Mouse (Mus musculus) embryonic facial prominence, embryonic 13.5 days (tissue): ENCODE data around the gene Doc2b. TPM values are rescaled to one million over a fixed set of nuclear protein-coding genes. Genes with fewer than 3 reads are reported as not detected.

ENCODE experiments used
- ATAC-seq: fragments of 200-750 bp; cut with Nextera tagmentation; 2 replicates; pipeline ENCODE4 v1.8.0; 2017; ENCODE audit warnings: low read depth; ENCODE audit not compliant: insufficient number of reproducible peaks, insufficient read depth, low FRiP score, low TSS enrichment
- H3K27ac ChIP-seq: fragments of 300-500 bp; sonication (generic); 2 replicates; pipeline ENCODE4 v1.5.1; 2015; ENCODE audit warnings: moderate library complexity, mild to moderate bottlenecking, inconsistent platforms
- H3K27me3 ChIP-seq: fragments of 300-500 bp; sonication (generic); 2 replicates; pipeline ENCODE4 v1.6.1; 2015; ENCODE audit warnings: mild to moderate bottlenecking, inconsistent platforms
- H3K36me3 ChIP-seq: fragments of 300-500 bp; sonication (generic); 2 replicates; pipeline ENCODE4 v1.6.1; 2015; ENCODE audit warnings: mild to moderate bottlenecking, inconsistent platforms
- H3K4me1 ChIP-seq: fragments of 300-500 bp; sonication (generic); 2 replicates; pipeline ENCODE4 v1.6.1; 2015; ENCODE audit warnings: inconsistent platforms
- H3K4me2 ChIP-seq: fragments of 300-500 bp; sonication (generic); 2 replicates; pipeline ENCODE4 v1.6.1; 2015; ENCODE audit warnings: moderate library complexity, mild to moderate bottlenecking, inconsistent platforms
- H3K4me3 ChIP-seq: fragments of 300-500 bp; sonication (generic); 2 replicates; pipeline ENCODE4 v1.5.1; 2015; ENCODE audit warnings: mild to moderate bottlenecking, inconsistent platforms
- H3K9ac ChIP-seq: fragments of 300-500 bp; sonication (generic); 2 replicates; pipeline ENCODE4 v1.6.1; 2015; ENCODE audit warnings: mild to moderate bottlenecking, inconsistent platforms
- H3K9me3 ChIP-seq: fragments of 300-500 bp; sonication (generic); 2 replicates; pipeline ENCODE4 v1.6.1; 2016; ENCODE audit warnings: inconsistent platforms
- WGBS: fragments of 180-500 bp; shearing (Covaris S2); methylation state at CpG from one replicate; pipeline ENCODE4 v1.1.7; 2015; ENCODE audit warnings: mixed read lengths; 5-methylcytosine and 5-hydroxymethylcytosine counted together
- polyA plus RNA-seq: library from polyadenylated mRNA; unstranded; fragments of >200 nt; fragmentation: Nextera tagmentation; extraction: Ambion mirVana; gene quantifications from 2 replicates; pipeline ENCODE4 v1.2.1, GENCODE M21; 2015

The Doc2b gene
- 2.5 TPM in 2 replicates for polyA plus RNA-seq

- no peaks in the 10 kb centered on the region for H3K36me3 ChIP-seq
- peak within 1 kb of the TSS; percentile 75 for H3K4me2 ChIP-seq
- H3K4me1 ChIP-seq, result peaks cover 27% of the 10 kb centered on the region
- WGBS, result 3% methylated on average over 30 of the region's 37 CpGs
- peak within 1 kb of the TSS; percentile 60 for H3K4me3 ChIP-seq
- H3K27me3 ChIP-seq, result peaks cover 67% of the 10 kb centered on the region
- ATAC-seq, result 0 out of 2 replicates have a peak, but pooled peaks have one; percentile 39
- no peaks in the 10 kb centered on the region for H3K9me3 ChIP-seq
- H3K9ac ChIP-seq, result peak within 1 kb of the TSS; percentile 82
- 0 out of 2 replicates have a peak within 1 kb of the TSS, but pooled peaks have one; percentile 39 for H3K27ac ChIP-seq
Measured at GRCm38 (mm10) chr11:75796029-75796445, at the start of gene Doc2b. Gene Doc2b (minus strand): TSS chr11:75796049.

DNA sequence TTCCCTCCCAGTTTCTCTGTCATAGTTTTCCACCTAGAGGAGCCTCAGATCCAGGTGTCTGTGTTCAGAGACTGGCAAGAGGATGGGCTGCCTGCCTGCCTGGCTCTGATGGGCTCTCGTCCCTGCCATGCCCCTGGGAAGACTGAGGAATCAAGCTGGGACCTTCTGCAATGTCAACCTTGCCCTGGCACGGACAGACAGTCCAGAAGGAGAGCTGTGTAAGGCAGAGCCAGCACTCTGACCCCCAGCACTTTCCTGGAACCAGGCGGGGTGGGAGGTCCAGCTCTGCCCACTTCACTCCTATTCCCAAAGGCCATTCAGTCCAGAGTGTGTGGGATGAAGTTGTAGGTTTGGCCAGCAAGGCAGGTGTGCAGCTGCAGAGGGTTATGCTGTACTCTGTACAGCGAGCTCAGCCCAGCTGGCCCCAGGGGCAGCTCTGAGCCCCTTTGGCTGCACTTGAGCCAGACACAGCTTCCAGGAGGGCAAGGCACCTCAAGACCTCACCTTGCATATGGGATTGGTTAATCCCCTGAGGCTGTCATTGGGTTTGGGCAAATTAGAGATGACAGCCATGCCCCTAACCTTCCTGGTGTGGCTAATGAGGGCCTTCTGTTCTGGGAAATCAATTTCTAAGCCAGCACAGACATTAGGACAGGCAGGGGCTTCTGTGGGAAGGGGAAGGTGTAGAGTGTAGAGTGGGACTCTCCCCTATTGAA lies 47.2 kb upstream of the Doc2b start:
- Histone ChIP-seq H3K36me3 (no peaks in the 10 kb centered on the region), H3K4me2 (no peak overlapping the region), H3K27me3 (peaks cover 7% of the 10 kb centered on the region; the same call in 1 of the 2 replicates), H3K9me3 (no peaks in the 10 kb centered on the region), H3K27ac (no peak overlapping the region), H3K4me1 (peaks cover 19% of the 10 kb centered on the region), H3K9ac (0 out of 2 replicates have a peak overlapping the region, but pooled peaks have one; percentile 21), H3K4me3 (no peak overlapping the region)
- WGBS, result 52% methylated on average over 4 of the region's 4 CpGs
- no peak for ATAC-seq

DNA sequence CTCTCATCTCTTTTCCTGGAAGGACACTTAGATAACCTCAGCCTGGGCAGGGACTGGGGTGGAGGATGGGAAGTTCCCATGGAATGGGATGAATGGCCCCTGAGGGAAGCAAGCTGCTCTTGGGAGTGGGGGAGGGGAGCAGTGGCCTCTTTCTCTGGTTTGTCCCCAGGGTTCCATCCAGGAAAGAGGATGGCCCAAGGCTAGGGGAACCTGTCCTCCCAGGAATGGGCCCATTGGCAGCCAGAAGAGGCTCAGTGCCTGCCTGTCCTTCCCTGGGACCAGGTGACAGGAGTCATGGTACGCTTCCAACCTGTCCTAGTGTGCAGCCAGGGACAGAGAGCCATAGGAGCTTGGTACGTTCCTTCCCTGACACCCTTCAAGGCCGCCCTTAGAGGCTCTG lies 45.7 kb upstream of the Doc2b start:
- 68% methylated on average over 3 of the region's 3 CpGs for WGBS
- Histone ChIP-seq H3K27me3 (peaks cover 7% of the 10 kb centered on the region; the same call in 1 of the 2 replicates), H3K36me3 (no peaks in the 10 kb centered on the region), H3K4me3 (no peak overlapping the region), H3K4me1 (peaks cover 19% of the 10 kb centered on the region), H3K9me3 (no peaks in the 10 kb centered on the region), H3K27ac (no peak overlapping the region), H3K4me2 (no peak overlapping the region), H3K9ac (no peak overlapping the region)
- no peak for ATAC-seq

GRCm38 (mm10) chr11:75839536-75840430 lies 43.9 kb upstream of the Doc2b start:
- ATAC-seq, result no peak
- WGBS, result 74% methylated on average over 12 of the region's 12 CpGs
- no peaks in the 10 kb centered on the region for H3K36me3 ChIP-seq
- no peak overlapping the region for H3K9ac ChIP-seq
- no peaks in the 10 kb centered on the region for H3K9me3 ChIP-seq
- H3K4me3 ChIP-seq, result no peak overlapping the region
- H3K4me2 ChIP-seq, result no peak overlapping the region
- H3K4me1 ChIP-seq, result peaks cover 19% of the 10 kb centered on the region
- peaks cover 7% of the 10 kb centered on the region; the same call in 1 of the 2 replicates for H3K27me3 ChIP-seq
- no peak overlapping the region for H3K27ac ChIP-seq

GRCm38 (mm10) chr11:75838861-75839426 lies 43.1 kb upstream of the Doc2b start:
- Histone ChIP-seq H3K9ac (no peak overlapping the region), H3K4me3 (no peak overlapping the region), H3K4me1 (peaks cover 19% of the 10 kb centered on the region), H3K27me3 (peaks cover 2% of the 10 kb centered on the region; the same call in 1 of the 2 replicates), H3K4me2 (no peak overlapping the region), H3K27ac (no peak overlapping the region), H3K9me3 (no peaks in the 10 kb centered on the region), H3K36me3 (no peaks in the 10 kb centered on the region)
- ATAC-seq, result no peak
- 71% methylated on average over 10 of the region's 10 CpGs for WGBS

- Histone ChIP-seq H3K4me3 (no peak overlapping the region), H3K4me1 (peaks cover 7% of the 10 kb centered on the region; the same call in 1 of the 2 replicates), H3K27ac (no peak overlapping the region), H3K9me3 (no peaks in the 10 kb centered on the region), H3K4me2 (no peak overlapping the region), H3K9ac (no peak overlapping the region), H3K36me3 (no peaks in the 10 kb centered on the region), H3K27me3 (no peaks in the 10 kb centered on the region)
- no peak for ATAC-seq
- 66% methylated on average over 11 of the region's 11 CpGs for WGBS
Measured at GRCm38 (mm10) chr11:75836240-75836610, 40.4 kb upstream of the Doc2b start.

DNA sequence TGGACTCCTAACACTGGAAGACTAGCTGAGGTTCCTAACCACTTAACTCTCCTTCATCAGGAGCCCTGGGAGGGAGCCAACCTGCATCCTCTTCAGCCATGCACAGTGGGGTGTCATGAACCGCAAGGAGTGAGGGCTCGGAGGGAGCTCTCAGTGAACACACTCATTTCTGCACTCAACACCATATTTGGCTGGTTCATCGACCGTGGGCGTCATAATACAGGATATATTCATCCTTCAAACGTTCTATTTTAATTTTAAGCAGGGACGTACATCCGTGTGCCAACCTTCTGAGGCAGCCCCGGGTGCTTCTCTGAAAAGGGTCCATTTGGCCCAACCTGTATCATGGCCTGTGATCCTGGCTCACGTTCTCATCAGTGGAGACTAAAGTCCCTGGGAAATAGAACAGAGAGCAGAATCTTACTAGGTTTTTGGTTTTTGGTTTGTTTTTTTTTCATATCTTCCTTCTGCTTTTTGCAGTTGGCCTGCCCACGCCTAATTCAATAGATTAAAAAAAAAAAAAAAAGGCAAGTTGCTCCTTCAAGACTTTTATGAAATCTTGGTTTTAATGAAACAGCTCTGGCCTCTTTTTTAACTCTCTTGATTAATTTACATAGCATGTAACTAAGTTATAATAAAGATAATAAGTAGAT lies 39.9 kb upstream of the Doc2b start:
- 79% methylated on average over 11 of the region's 11 CpGs for WGBS
- Histone ChIP-seq H3K9me3 (no peaks in the 10 kb centered on the region), H3K9ac (no peak overlapping the region), H3K27ac (no peak overlapping the region), H3K36me3 (no peaks in the 10 kb centered on the region), H3K27me3 (no peaks in the 10 kb centered on the region), H3K4me1 (peaks cover 7% of the 10 kb centered on the region; the same call in 1 of the 2 replicates), H3K4me2 (no peak overlapping the region), H3K4me3 (no peak overlapping the region)
- no peak for ATAC-seq

DNA sequence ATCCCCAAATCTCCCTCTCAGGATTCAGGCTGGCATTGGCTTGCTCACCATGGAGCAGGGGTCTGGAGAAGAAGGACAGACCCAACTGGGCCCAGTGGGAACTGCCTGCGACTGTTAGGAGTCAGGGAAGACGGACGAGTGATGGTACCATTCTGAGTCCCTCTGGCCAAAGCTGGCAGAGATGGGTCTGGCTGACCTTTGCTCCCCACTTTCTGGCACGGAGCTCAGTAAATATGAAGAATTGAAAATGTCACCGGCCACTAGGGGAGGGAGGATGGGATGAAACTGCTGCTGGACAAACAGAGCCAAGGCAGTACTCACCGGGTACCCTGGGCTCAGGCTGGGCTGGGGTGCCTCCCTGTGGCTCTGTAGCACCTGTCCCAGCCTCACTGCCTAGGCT lies 37.2 kb upstream of the Doc2b start:
- Histone ChIP-seq H3K27ac (no peak overlapping the region), H3K9ac (no peak overlapping the region), H3K36me3 (no peaks in the 10 kb centered on the region), H3K9me3 (no peaks in the 10 kb centered on the region), H3K27me3 (no peaks in the 10 kb centered on the region), H3K4me3 (no peak overlapping the region), H3K4me1 (no peaks in the 10 kb centered on the region), H3K4me2 (no peak overlapping the region)
- no peak for ATAC-seq
- 84% methylated on average over 6 of the region's 6 CpGs for WGBS

GRCm38 (mm10) chr11:75830386-75830785 lies 34.5 kb upstream of the Doc2b start:
- ATAC-seq, result no peak
- H3K4me3 ChIP-seq, result no peak overlapping the region
- H3K4me2 ChIP-seq, result no peak overlapping the region
- no peak overlapping the region for H3K27ac ChIP-seq
- H3K9ac ChIP-seq, result no peak overlapping the region
- H3K36me3 ChIP-seq, result no peaks in the 10 kb centered on the region
- no peaks in the 10 kb centered on the region for H3K4me1 ChIP-seq
- H3K9me3 ChIP-seq, result no peaks in the 10 kb centered on the region
- WGBS, result 87% methylated on average over 3 of the region's 3 CpGs
- no peaks in the 10 kb centered on the region for H3K27me3 ChIP-seq

DNA sequence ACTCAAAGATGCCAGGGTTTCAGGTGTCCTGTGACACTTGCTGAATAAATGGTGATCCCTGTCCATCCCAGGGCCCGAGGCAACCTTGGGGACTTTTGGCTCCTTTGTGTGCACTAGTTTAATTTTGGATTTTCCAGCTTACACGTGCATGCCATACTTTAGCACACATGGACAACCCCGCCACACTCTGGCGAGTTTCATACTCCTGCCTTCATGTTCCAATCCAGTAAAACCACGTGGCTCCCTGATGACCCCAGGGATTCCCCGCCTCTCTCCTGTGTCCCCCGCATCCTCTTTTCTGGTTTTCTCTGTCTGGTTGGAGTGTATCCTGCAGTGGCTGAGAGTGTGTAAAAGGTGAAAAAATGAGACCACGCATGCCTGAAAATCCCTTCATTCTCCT lies 31.6 kb upstream of the Doc2b start:
- 77% methylated on average over 8 of the region's 8 CpGs for WGBS
- no peaks in the 10 kb centered on the region for H3K36me3 ChIP-seq
- no peak overlapping the region for H3K4me2 ChIP-seq
- no peak overlapping the region for H3K9ac ChIP-seq
- no peak overlapping the region for H3K4me3 ChIP-seq
- H3K27ac ChIP-seq, result no peak overlapping the region
- H3K4me1 ChIP-seq, result no peaks in the 10 kb centered on the region
- peaks cover 6% of the 10 kb centered on the region; the same call in 1 of the 2 replicates for H3K27me3 ChIP-seq
- H3K9me3 ChIP-seq, result no peaks in the 10 kb centered on the region
- no peak for ATAC-seq

GRCm38 (mm10) chr11:75823506-75823905 lies 27.7 kb upstream of the Doc2b start:
- Histone ChIP-seq H3K4me2 (no peak overlapping the region), H3K4me1 (peaks cover 2% of the 10 kb centered on the region), H3K9me3 (no peaks in the 10 kb centered on the region), H3K27me3 (peaks cover 6% of the 10 kb centered on the region; the same call in 1 of the 2 replicates), H3K36me3 (no peaks in the 10 kb centered on the region), H3K27ac (no peak overlapping the region), H3K4me3 (no peak overlapping the region), H3K9ac (no peak overlapping the region)
- WGBS, result 65% methylated on average over 7 of the region's 7 CpGs
- ATAC-seq, result no peak
